Mouse (Mus musculus) erythroid progenitor cell, adult 5-6 weeks (primary cell): ENCODE results near the gene Svbp. TPM values are rescaled to one million over a fixed set of nuclear protein-coding genes. Genes with fewer than 3 reads are reported as not detected.

Experiments
- ATAC-seq: replicated peaks from 2 replicates; pipeline ENCODE4 v1.8.0; 2016; ENCODE audit warnings: moderate number of reproducible peaks, mild to moderate bottlenecking, moderate TSS enrichment, inconsistent platforms; ENCODE audit not compliant: poor library complexity, low FRiP score, severe bottlenecking
- total RNA-seq, 2 experiments: library from RNA; stranded (forward) in 1 of 2; stranded (reverse) in 1 of 2; fragments of 150-400 nt in 1 of 2; fragments of 186-747, 209-891 nt in 1 of 2; gene quantifications; 2 replicates each; pipeline versions ENCODE4 v1.2.3 to v1.2.4; 2015 to 2017; ENCODE audit warnings: low replicate concordance in 2 of 2

Svbp gene
- total RNA-seq, 2 experiments from 2014 or later, result 114 to 238 TPM

GRCm38 (mm10) chr4:119189392-119189791 lies 5.7 kb upstream of the Svbp start:
- no peak for ATAC-seq

- ATAC-seq, result peak; percentile 80
Measured at GRCm38 (mm10) chr4:119189864-119190263, 5.2 kb upstream of the Svbp start, which contains the start of gene Ermap. Gene Ermap (minus strand): TSS chr4:119190011.

GRCm38 (mm10) chr4:119190618-119191017 lies 4.5 kb upstream of the Svbp start:
- peak; percentile 74 for ATAC-seq

GRCm38 (mm10) chr4:119191273-119191672 lies 3.8 kb upstream of the Svbp start:
- ATAC-seq, result no peak

- no peak for ATAC-seq
Measured at GRCm38 (mm10) chr4:119192757-119193156, 2.3 kb upstream of the Svbp start.

- no peak for ATAC-seq
Measured at GRCm38 (mm10) chr4:119195582-119196320, 645 bp downstream of the Svbp start.

- no peak for ATAC-seq
Measured at GRCm38 (mm10) chr4:119198105-119198504, 3.0 kb downstream of the Svbp start.

- peak; percentile 92 for ATAC-seq
Measured at GRCm38 (mm10) chr4:119204672-119205071, 9.6 kb downstream of the Svbp start.

GRCm38 (mm10) chr4:119216667-119217066 lies 21.6 kb downstream of the Svbp start:
- no peak for ATAC-seq

- ATAC-seq, result no peak
Measured at GRCm38 (mm10) chr4:119218169-119218568, 23.1 kb downstream of the Svbp start, which contains the start of gene Tmem269. Gene Tmem269 (minus strand): TSS chr4:119218217.

GRCm38 (mm10) chr4:119223696-119224095 lies 28.6 kb downstream of the Svbp start:
- peak; percentile 81 for ATAC-seq

GRCm38 (mm10) chr4:119224534-119224933 lies 29.4 kb downstream of the Svbp start:
- no peak for ATAC-seq

- ATAC-seq, result no peak
Measured at GRCm38 (mm10) chr4:119225719-119226118, 30.6 kb downstream of the Svbp start.

- ATAC-seq, result no peak
Measured at GRCm38 (mm10) chr4:119226751-119227150, 31.6 kb downstream of the Svbp start.

GRCm38 (mm10) chr4:119232410-119233255 lies 37.5 kb downstream of the Svbp start, which contains the start of the genes AU022252 and P3h1:
Gene AU022252 (minus strand): TSS chr4:119232712.
Gene P3h1 (plus strand): TSS chr4:119232915.
- ATAC-seq, result peak; percentile 95

GRCm38 (mm10) chr4:119233256-119233901 lies 38.3 kb downstream of the Svbp start:
- ATAC-seq, result peak; percentile 36

- no peak for ATAC-seq
Measured at GRCm38 (mm10) chr4:119234348-119234747, 39.2 kb downstream of the Svbp start.

- peak; percentile 48 for ATAC-seq
Measured at GRCm38 (mm10) chr4:119238661-119239060, 43.6 kb downstream of the Svbp start.

GRCm38 (mm10) chr4:119239181-119239682 lies 44.1 kb downstream of the Svbp start:
- peak; percentile 81 for ATAC-seq

- no peak for ATAC-seq
Measured at GRCm38 (mm10) chr4:119241664-119242063, 46.6 kb downstream of the Svbp start.
